Mouse (Mus musculus): ENCODE measurements at regions not wholly inside any gene's neighbourhood (a gene's known extent, or its start where the extent isn't known, plus 50 kb on each side); places are given as distances from the start of the nearest gene placed in this dataset.

DNA sequence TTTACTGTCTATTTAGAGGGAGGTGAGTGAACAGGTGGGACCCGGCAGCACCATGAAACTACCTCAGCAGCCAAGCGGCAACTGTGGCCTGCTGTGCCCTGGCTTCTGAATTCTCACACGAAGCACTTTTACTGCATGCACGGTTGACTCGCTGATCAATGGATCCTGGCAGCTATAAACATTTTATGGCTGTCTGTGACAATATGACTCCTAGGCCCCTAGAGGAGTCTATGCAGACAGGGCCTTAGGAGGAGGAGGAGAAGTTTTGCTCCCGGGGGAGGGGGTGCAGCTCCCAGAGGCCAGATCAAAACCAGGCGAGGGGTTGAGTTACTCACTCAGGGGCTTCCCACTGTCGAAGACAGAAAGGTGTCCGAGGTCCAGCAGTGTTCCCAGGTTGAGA is 69.4 kb upstream of the Tut7 start:
- ATAC-seq (ENCODE audit: insufficient read depth, low FRiP score, low TSS enrichment) (peak; percentile 32; the same call in 1 of the 2 replicates), DNase-seq (ENCODE audit: low spot score) (no peak)
- no peak overlapping the region for H3K4me3 ChIP-seq (ENCODE audit: low read depth, low read length)
- no peak overlapping the region for H3K9ac ChIP-seq (ENCODE audit: low read length)
- no peak overlapping the region for H3K4me2 ChIP-seq (ENCODE audit: low read depth)
- H3K4me1 ChIP-seq (ENCODE audit: control insufficient read depth, insufficient read depth, low read length), result peaks cover 15% of the 10 kb centered on the region
- WGBS, result 8% methylated on average over 9 of the region's 9 CpGs
- no peaks in the 10 kb centered on the region for H3K9me3 ChIP-seq (ENCODE audit: control insufficient read depth, low read length)
- no peak overlapping the region for H3K27ac ChIP-seq (ENCODE audit: low read depth, low read length)
- H3K36me3 ChIP-seq (ENCODE audit: control insufficient read depth, insufficient read depth, low read length), result no peaks in the 10 kb centered on the region
- H3K27me3 ChIP-seq (ENCODE audit: control insufficient read depth, insufficient read depth, low read length), result no peaks in the 10 kb centered on the region

- DNase-seq (ENCODE audit: low spot score), result no peak
- WGBS, result 35% methylated on average over 8 of the region's 8 CpGs
Measured at GRCm38 (mm10) chr13:59891737-59892136, 68.8 kb upstream of the Tut7 start.

DNA sequence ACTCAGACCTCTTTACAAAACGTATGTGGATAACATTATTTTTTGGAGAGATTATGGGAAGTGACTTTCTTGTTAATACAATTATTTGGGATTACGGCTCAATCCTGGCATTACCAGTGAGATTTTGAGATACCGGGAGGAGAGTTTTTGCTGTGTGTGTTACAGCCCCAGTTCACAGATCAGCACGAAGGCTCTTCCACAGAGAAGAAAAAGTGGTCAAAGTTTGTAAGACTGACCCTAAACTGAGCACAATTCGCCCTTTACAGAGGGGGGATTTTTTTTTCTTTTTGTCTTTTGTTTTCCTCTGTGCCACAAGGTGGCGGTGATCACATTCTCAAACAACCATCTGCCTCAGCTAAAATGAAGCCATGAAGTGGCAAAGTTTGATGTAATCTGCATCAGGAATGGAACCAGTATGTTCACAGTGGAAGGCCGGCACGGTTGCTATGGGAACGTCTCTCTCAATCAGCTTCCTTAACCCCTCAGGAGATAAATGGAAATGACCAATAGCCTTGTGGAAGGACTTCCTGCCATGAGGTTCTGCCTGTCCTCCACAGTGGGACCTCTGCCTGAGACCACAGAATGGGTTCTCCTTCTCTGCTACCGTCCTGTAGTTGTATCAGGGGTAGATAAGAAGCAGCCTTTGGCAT is 66.6 kb upstream of the Tut7 start:
- H3K9me3 ChIP-seq (ENCODE audit: control insufficient read depth, low read length), result no peaks in the 10 kb centered on the region
- H3K27me3 ChIP-seq (ENCODE audit: control insufficient read depth, insufficient read depth, low read length), result no peaks in the 10 kb centered on the region
- peak; percentile 46; the same call in 1 of the 2 replicates for ATAC-seq (ENCODE audit: insufficient read depth, low FRiP score, low TSS enrichment)
- peak; percentile 79 for DNase-seq (ENCODE audit: low spot score)
- 21% methylated on average over 10 of the region's 10 CpGs for WGBS
- no peak overlapping the region for H3K4me3 ChIP-seq (ENCODE audit: low read depth, low read length)
- H3K4me1 ChIP-seq (ENCODE audit: control insufficient read depth, insufficient read depth, low read length), result peaks cover 15% of the 10 kb centered on the region
- H3K9ac ChIP-seq (ENCODE audit: low read length), result no peak overlapping the region
- no peak overlapping the region for H3K4me2 ChIP-seq (ENCODE audit: low read depth)
- H3K36me3 ChIP-seq (ENCODE audit: control insufficient read depth, insufficient read depth, low read length), result no peaks in the 10 kb centered on the region
- no peak overlapping the region for H3K27ac ChIP-seq (ENCODE audit: low read depth, low read length)

More at GRCm38 (mm10) chr13:59891737-59892136, 68.8 kb upstream of the Tut7 start:
- H3K36me3 ChIP-seq (ENCODE audit: control insufficient read depth, insufficient read depth, low read length), result no peaks in the 10 kb centered on the region
- H3K27me3 ChIP-seq (ENCODE audit: control insufficient read depth, insufficient read depth, low read length), result no peaks in the 10 kb centered on the region
- peak; percentile 32; the same call in 1 of the 2 replicates for ATAC-seq (ENCODE audit: insufficient read depth, low FRiP score, low TSS enrichment)
- H3K9ac ChIP-seq (ENCODE audit: low read length), result no peak overlapping the region
- no peaks in the 10 kb centered on the region for H3K9me3 ChIP-seq (ENCODE audit: control insufficient read depth, low read length)
- H3K4me3 ChIP-seq (ENCODE audit: low read depth, low read length), result no peak overlapping the region
- peaks cover 15% of the 10 kb centered on the region for H3K4me1 ChIP-seq (ENCODE audit: control insufficient read depth, insufficient read depth, low read length)
- no peak overlapping the region for H3K27ac ChIP-seq (ENCODE audit: low read depth, low read length)
- H3K4me2 ChIP-seq (ENCODE audit: low read depth), result no peak overlapping the region

DNA sequence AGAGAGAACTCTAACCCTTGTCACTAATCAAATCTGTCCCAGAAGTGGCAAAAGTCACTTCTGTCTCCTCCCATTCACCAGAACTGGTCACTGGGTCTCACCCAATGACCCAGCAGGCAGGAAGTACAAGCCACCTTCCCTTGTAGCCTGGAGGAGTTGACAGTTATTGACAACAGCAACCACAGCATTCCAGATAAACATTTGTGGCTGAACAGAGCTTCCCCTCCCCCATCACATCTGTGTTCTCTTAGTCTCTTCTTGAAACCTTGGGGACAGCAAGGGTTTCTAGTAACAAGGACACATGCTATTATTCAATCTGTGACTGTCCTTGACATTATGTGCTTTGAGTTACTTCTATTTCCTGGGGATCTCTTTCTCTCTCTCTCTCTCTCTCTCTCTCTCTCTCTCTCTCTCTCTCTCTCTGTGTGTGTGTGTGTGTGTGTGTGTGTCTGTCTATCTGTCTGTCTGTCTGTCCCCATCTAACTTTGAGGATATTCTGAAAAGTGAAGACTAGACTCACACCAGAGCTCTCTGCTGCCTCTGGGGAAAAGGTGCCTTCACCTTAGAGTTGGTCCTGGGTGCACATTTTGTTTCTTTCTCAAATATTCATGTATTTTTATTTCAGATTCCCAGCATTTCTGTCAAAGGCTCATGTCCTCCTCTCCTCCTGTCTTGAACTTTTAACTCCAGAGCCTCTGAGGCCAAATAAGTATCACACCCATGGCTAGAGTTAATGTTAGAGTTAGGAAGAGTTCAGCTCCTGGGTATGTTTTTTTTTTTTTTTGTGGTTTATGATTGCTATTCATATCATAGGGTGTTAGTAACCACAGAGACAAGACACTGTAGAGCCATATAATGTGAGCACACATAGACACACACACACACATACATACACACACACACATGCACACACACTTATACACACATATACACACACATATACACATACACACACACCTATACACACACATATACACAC is 65.4 kb upstream of the Tut7 start:
- DNase-seq (ENCODE audit: low spot score), result no peak
- Histone ChIP-seq H3K27me3 (ENCODE audit: control insufficient read depth, insufficient read depth, low read length) (no peaks in the 10 kb centered on the region), H3K4me1 (ENCODE audit: control insufficient read depth, insufficient read depth, low read length) (peaks cover 15% of the 10 kb centered on the region), H3K36me3 (ENCODE audit: control insufficient read depth, insufficient read depth, low read length) (no peaks in the 10 kb centered on the region), H3K4me2 (ENCODE audit: low read depth) (no peak overlapping the region), H3K4me3 (ENCODE audit: low read depth, low read length) (no peak overlapping the region), H3K9me3 (ENCODE audit: control insufficient read depth, low read length) (no peaks in the 10 kb centered on the region), H3K27ac (ENCODE audit: low read depth, low read length) (no peak overlapping the region), H3K9ac (ENCODE audit: low read length) (no peak overlapping the region)
- no peak for ATAC-seq (ENCODE audit: insufficient read depth, low FRiP score, low TSS enrichment)

GRCm38 (mm10) chr13:59887306-59887705 is 64.4 kb upstream of the Tut7 start:
- Histone ChIP-seq H3K27me3 (ENCODE audit: control insufficient read depth, insufficient read depth, low read length) (no peaks in the 10 kb centered on the region), H3K4me3 (ENCODE audit: low read depth, low read length) (no peak overlapping the region), H3K9me3 (ENCODE audit: control insufficient read depth, low read length) (no peaks in the 10 kb centered on the region), H3K36me3 (ENCODE audit: control insufficient read depth, insufficient read depth, low read length) (no peaks in the 10 kb centered on the region), H3K4me2 (ENCODE audit: low read depth) (no peak overlapping the region), H3K9ac (ENCODE audit: low read length) (no peak overlapping the region), H3K27ac (ENCODE audit: low read depth, low read length) (no peak overlapping the region), H3K4me1 (ENCODE audit: control insufficient read depth, insufficient read depth, low read length) (peaks cover 13% of the 10 kb centered on the region)
- WGBS, result 68% methylated on average over 4 of the region's 4 CpGs
- ATAC-seq (ENCODE audit: insufficient read depth, low FRiP score, low TSS enrichment) (no peak), DNase-seq (ENCODE audit: low spot score) (no peak)

GRCm38 (mm10) chr13:59886572-59886971 is 63.6 kb upstream of the Tut7 start:
- no peak overlapping the region for H3K4me2 ChIP-seq (ENCODE audit: low read depth)
- no peaks in the 10 kb centered on the region for H3K9me3 ChIP-seq (ENCODE audit: control insufficient read depth, low read length)
- no peak overlapping the region for H3K4me3 ChIP-seq (ENCODE audit: low read depth, low read length)
- ATAC-seq (ENCODE audit: insufficient read depth, low FRiP score, low TSS enrichment), result no peak
- H3K27me3 ChIP-seq (ENCODE audit: control insufficient read depth, insufficient read depth, low read length), result no peaks in the 10 kb centered on the region
- H3K36me3 ChIP-seq (ENCODE audit: control insufficient read depth, insufficient read depth, low read length), result no peaks in the 10 kb centered on the region
- peaks cover 9% of the 10 kb centered on the region for H3K4me1 ChIP-seq (ENCODE audit: control insufficient read depth, insufficient read depth, low read length)
- no peak overlapping the region for H3K27ac ChIP-seq (ENCODE audit: low read depth, low read length)
- no peak overlapping the region for H3K9ac ChIP-seq (ENCODE audit: low read length)
- DNase-seq (ENCODE audit: low spot score), result no peak
- WGBS, result 53% methylated on average over 3 of the region's 3 CpGs

DNA sequence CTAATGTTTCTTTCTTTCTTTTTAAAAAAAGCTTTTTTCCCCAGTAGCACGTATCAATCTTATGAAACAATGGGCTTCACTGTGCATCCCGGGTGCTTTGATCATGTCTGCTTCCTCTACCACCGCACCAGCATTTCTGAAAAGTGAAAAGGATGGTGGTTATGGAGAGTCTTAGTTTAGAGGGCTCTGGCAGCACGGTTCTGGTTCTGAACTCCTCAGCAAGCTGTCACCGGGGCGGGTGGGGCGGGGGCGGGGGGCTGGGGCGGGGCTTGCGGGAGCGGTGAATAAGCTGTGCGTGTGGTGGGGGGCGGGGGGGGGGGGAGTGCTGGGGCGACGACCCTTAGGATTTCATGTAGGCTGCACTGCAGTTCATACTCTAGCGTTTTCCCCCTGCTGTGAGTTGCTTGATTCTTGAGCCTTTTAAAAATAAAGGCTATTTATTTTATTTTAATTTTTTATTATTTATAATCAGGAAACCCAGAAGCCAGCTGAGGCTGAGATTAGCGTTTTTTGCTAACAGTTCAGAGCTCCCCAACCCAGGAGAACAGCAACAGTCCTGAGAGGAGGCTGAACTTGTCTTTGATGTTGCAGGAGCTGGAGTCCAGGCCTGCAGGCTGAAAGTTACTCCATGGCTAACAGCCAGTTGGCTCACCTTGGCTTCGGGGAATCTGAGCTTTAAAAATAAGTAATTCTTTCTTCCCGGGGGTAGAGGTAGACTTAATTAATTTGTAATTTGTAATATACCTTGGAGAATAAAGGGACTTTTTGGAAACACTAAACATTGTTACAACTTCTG is 59.2 kb upstream of the Tut7 start:
- no peak overlapping the region for H3K4me3 ChIP-seq (ENCODE audit: low read depth, low read length)
- no peak overlapping the region for H3K9ac ChIP-seq (ENCODE audit: low read length)
- no peaks in the 10 kb centered on the region for H3K9me3 ChIP-seq (ENCODE audit: control insufficient read depth, low read length)
- H3K4me2 ChIP-seq (ENCODE audit: low read depth), result peak overlapping the region; percentile 13; the same call in 1 of the 2 replicates
- H3K27me3 ChIP-seq (ENCODE audit: control insufficient read depth, insufficient read depth, low read length), result no peaks in the 10 kb centered on the region
- H3K36me3 ChIP-seq (ENCODE audit: control insufficient read depth, insufficient read depth, low read length), result no peaks in the 10 kb centered on the region
- no peak overlapping the region for H3K27ac ChIP-seq (ENCODE audit: low read depth, low read length)
- DNase-seq (ENCODE audit: low spot score), result peak; percentile 29
- peaks cover 5% of the 10 kb centered on the region for H3K4me1 ChIP-seq (ENCODE audit: control insufficient read depth, insufficient read depth, low read length)
- ATAC-seq (ENCODE audit: insufficient read depth, low FRiP score, low TSS enrichment), result peak; percentile 55
- WGBS, result 13% methylated on average over 16 of the region's 19 CpGs

DNA sequence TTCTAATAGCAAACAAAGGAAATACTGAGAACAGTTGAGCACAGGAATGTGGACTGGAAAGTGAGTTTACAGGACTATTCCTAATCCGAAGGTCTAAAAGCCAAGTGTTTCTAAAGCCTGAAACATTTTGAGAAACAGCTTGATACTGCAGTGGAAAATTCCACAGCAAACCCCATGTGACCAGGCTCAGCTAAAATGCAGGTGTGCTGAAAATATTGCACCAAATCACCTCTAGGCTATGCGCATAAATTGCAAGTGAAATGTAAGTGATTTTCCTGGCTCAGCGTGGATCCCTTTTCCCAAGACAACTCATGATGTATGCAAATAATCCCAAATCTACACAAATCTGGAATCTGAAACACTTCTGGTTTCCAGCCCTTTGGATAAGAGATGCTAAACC is 57.1 kb upstream of the Tut7 start:
- H3K27me3 ChIP-seq (ENCODE audit: control insufficient read depth, insufficient read depth, low read length), result no peaks in the 10 kb centered on the region
- no peak overlapping the region for H3K9ac ChIP-seq (ENCODE audit: low read length)
- no peak for DNase-seq (ENCODE audit: low spot score)
- ATAC-seq (ENCODE audit: insufficient read depth, low FRiP score, low TSS enrichment), result no peak
- H3K36me3 ChIP-seq (ENCODE audit: control insufficient read depth, insufficient read depth, low read length), result no peaks in the 10 kb centered on the region
- peaks cover 5% of the 10 kb centered on the region for H3K4me1 ChIP-seq (ENCODE audit: control insufficient read depth, insufficient read depth, low read length)
- H3K9me3 ChIP-seq (ENCODE audit: control insufficient read depth, low read length), result no peaks in the 10 kb centered on the region
- WGBS, result 81% methylated on average over 3 of the region's 3 CpGs
- no peak overlapping the region for H3K27ac ChIP-seq (ENCODE audit: low read depth, low read length)
- H3K4me3 ChIP-seq (ENCODE audit: low read depth, low read length), result no peak overlapping the region
- no peak overlapping the region for H3K4me2 ChIP-seq (ENCODE audit: low read depth)
